10 mouse cellular contexts compared by ENCODE assay signal in the genomic region with DNA sequence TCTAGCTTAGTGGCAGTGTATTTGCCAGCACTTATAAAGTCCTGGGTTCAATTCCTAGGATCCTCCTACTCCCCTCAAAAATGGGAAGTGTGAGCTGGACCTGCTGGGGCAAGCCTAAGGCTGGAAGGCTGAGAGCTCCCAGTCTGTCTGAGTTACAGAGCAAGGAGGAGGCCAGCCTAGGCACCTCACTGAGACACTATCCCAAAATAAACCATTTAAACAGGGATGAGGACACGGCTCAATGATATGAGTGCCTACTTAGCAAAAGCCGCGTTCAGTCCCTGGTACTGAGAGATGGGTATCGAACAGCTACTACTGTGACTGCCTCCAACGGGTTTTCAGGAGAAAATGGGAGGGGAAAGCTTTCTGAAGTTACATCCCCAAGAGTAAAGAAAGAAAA. TPM values are rescaled to one million over a fixed set of nuclear protein-coding genes. Genes with fewer than 3 reads are reported as not detected.
DNase-seq lines count a peak whose midpoint lies in the region; ATAC-seq and TF ChIP-seq lines count a peak whose summit lies in the region.
"Had no signal": no experiment of that assay in that cellular context is flagged by ENCODE, and none has a peak within 500 bp of the region (broad histone marks: within the 10 kb centered on the region; RNA-seq: fewer than 3 reads in every experiment).

No protein-coding gene starts in this region.

- no peak for TF ChIP-seq POLR2A in kidney, adult 2 months (IDR thresholded peaks at IDR 0.05; ENCODE audit: low read depth, low read length)

- no peak overlapping the region for H3K4me3 ChIP-seq in hindbrain, embryonic 13.5 days
- H3K4me3 ChIP-seq in hindbrain, embryonic 10.5 days, result no peak overlapping the region
- no peak overlapping the region for H3K4me3 ChIP-seq in embryonic facial prominence, embryonic 13.5 days
- no peak overlapping the region for H3K4me3 ChIP-seq in hindbrain, embryonic 16.5 days (ENCODE audit: low read length)
- H3K4me3 ChIP-seq in kidney, adult 2 months (ENCODE audit: insufficient read depth, low read depth, low read length), result no peak overlapping the region
- H3K4me3 ChIP-seq: midbrain, embryonic 13.5 days had no signal

- H3K4me2 ChIP-seq in hindbrain, embryonic 13.5 days, result no peak overlapping the region
- no peak overlapping the region for H3K4me2 ChIP-seq in embryonic facial prominence, embryonic 13.5 days
- H3K4me2 ChIP-seq in hindbrain, embryonic 16.5 days (ENCODE audit: low read length), result no peak overlapping the region
- H3K4me2 ChIP-seq: midbrain, embryonic 13.5 days had no signal

- 67% methylated on average over 5 of the region's 5 CpGs for WGBS in hindbrain, embryonic 13.5 days
- 78% methylated on average over 5 of the region's 5 CpGs for WGBS in hindbrain, embryonic 10.5 days
- 73% methylated on average over 5 of the region's 5 CpGs for WGBS in embryonic facial prominence, embryonic 13.5 days
- WGBS in hindbrain, embryonic 16.5 days, result 67% methylated on average over 5 of the region's 5 CpGs
- 82% methylated on average over 5 of the region's 5 CpGs for WGBS in kidney, adult 2 months

- H3K27me3 ChIP-seq in hindbrain, embryonic 13.5 days, result no peaks in the 10 kb centered on the region
- H3K27me3 ChIP-seq in hindbrain, embryonic 10.5 days (ENCODE audit: insufficient read depth, poor library complexity, severe bottlenecking), result no peaks in the 10 kb centered on the region
- no peaks in the 10 kb centered on the region for H3K27me3 ChIP-seq in embryonic facial prominence, embryonic 13.5 days
- no peaks in the 10 kb centered on the region for H3K27me3 ChIP-seq in hindbrain, embryonic 16.5 days (replicated peaks; ENCODE audit: control insufficient read depth, insufficient read depth, low read length)
- H3K27me3 ChIP-seq in kidney, adult 2 months (replicated peaks; ENCODE audit: control insufficient read depth, insufficient read depth, low read length), result no peaks in the 10 kb centered on the region
- H3K27me3 ChIP-seq: midbrain, embryonic 13.5 days had no signal

- no peaks in the 10 kb centered on the region; the same call in 1 of the 2 replicates for H3K36me3 ChIP-seq in hindbrain, embryonic 13.5 days
- no peaks in the 10 kb centered on the region for H3K36me3 ChIP-seq in hindbrain, embryonic 10.5 days
- H3K36me3 ChIP-seq in embryonic facial prominence, embryonic 13.5 days, result 0 out of 2 replicates have a peak, but pooled peaks cover 4% of the 10 kb centered on the region
- no peaks in the 10 kb centered on the region for H3K36me3 ChIP-seq in hindbrain, embryonic 16.5 days (ENCODE audit: control insufficient read depth, insufficient read depth, low read length)
- no peaks in the 10 kb centered on the region for H3K36me3 ChIP-seq in kidney, adult 2 months (ENCODE audit: control insufficient read depth, insufficient read depth, low read length)
- H3K36me3 ChIP-seq: midbrain, embryonic 13.5 days had no signal

- no peak overlapping the region for H3K9ac ChIP-seq in hindbrain, embryonic 13.5 days
- no peak overlapping the region for H3K9ac ChIP-seq in embryonic facial prominence, embryonic 13.5 days
- no peak overlapping the region for H3K9ac ChIP-seq in hindbrain, embryonic 16.5 days (ENCODE audit: low read depth, low read length)
- H3K9ac ChIP-seq: midbrain, embryonic 13.5 days had no signal

- H3K27ac ChIP-seq in hindbrain, embryonic 13.5 days, result peak overlapping the region; percentile 35; the same call in 1 of the 2 replicates
- H3K27ac ChIP-seq in hindbrain, embryonic 10.5 days, result no peak overlapping the region
- H3K27ac ChIP-seq in embryonic facial prominence, embryonic 13.5 days, result peak overlapping the region; percentile 62
- 0 out of 2 replicates have a peak overlapping the region, but pooled peaks have one; percentile 23 for H3K27ac ChIP-seq in hindbrain, embryonic 16.5 days (ENCODE audit: low read depth, low read length)
- no peak overlapping the region for H3K27ac ChIP-seq in kidney, adult 2 months (ENCODE audit: insufficient read depth, low read depth, low read length)

- peak; percentile 43 for DNase-seq in gastrocnemius, adult 18-20 months (ENCODE audit: low spot score)
- no peak for DNase-seq in gastrocnemius, postnatal 4 days (ENCODE audit: low spot score in 2 of 2)
- DNase-seq in hindbrain, embryonic 10.5 days (ENCODE audit: low spot score), result no peak
- no peak for DNase-seq in kidney, adult 2 months
- no peak for DNase-seq in adrenal gland, postnatal 10 days
- DNase-seq: kidney, postnatal 25 days had no signal

- H3K4me1 ChIP-seq in hindbrain, embryonic 13.5 days (replicated peaks), result peaks cover 54% of the 10 kb centered on the region
- peaks cover 36% of the 10 kb centered on the region for H3K4me1 ChIP-seq in hindbrain, embryonic 10.5 days (replicated peaks)
- H3K4me1 ChIP-seq in embryonic facial prominence, embryonic 13.5 days, result peaks cover 58% of the 10 kb centered on the region
- peaks cover 38% of the 10 kb centered on the region for H3K4me1 ChIP-seq in hindbrain, embryonic 16.5 days (ENCODE audit: control insufficient read depth, insufficient read depth, low read depth, low read length)
- peaks cover 7% of the 10 kb centered on the region; the same call in 1 of the 2 replicates for H3K4me1 ChIP-seq in kidney, adult 2 months (ENCODE audit: control insufficient read depth, insufficient read depth, low read length)

- no peaks in the 10 kb centered on the region for H3K9me3 ChIP-seq in hindbrain, embryonic 13.5 days
- H3K9me3 ChIP-seq in hindbrain, embryonic 10.5 days, result no peaks in the 10 kb centered on the region
- H3K9me3 ChIP-seq in embryonic facial prominence, embryonic 13.5 days, result no peaks in the 10 kb centered on the region
- H3K9me3 ChIP-seq in hindbrain, embryonic 16.5 days (ENCODE audit: control insufficient read depth, low read length), result no peaks in the 10 kb centered on the region
- H3K9me3 ChIP-seq: midbrain, embryonic 13.5 days had no signal

- no peak for ATAC-seq in hindbrain, embryonic 13.5 days (ENCODE audit: low FRiP score)
- no peak for ATAC-seq in embryonic facial prominence, embryonic 13.5 days (ENCODE audit: insufficient number of reproducible peaks, insufficient read depth, low FRiP score, low TSS enrichment, low read depth)
- ATAC-seq in hindbrain, embryonic 16.5 days, result no peak
- ATAC-seq: midbrain, embryonic 13.5 days had no signal

- TF ChIP-seq CTCF in kidney, adult 2 months (conservative IDR thresholded peaks at IDR 0.05; ENCODE audit: insufficient read depth, insufficient read length, low read depth, low read length), result no peak

RNA-seq across cellular contexts. Expression of a gene that starts 33.8 kb away (rescaled TPM):
- 10 to 100 TPM; 12.5 to 13.1 TPM for total RNA-seq in gastrocnemius, adult 18-20 months (2021)
- total RNA-seq in gastrocnemius, postnatal 4 days (2021), result 10 to 100 TPM; 28.7 to 32.1 TPM
- polyA plus RNA-seq in hindbrain, embryonic 13.5 days (2015; fragmentation: Nextera tagmentation; extraction: Ambion mirVana), result 14.3 and 16.5 TPM in 2 replicates
- 8.1 and 10.1 TPM in 2 replicates for polyA plus RNA-seq in hindbrain, embryonic 10.5 days (2016; fragmentation: Nextera tagmentation; extraction: Ambion mirVana)
- 26.2 and 27.6 TPM in 2 replicates for polyA plus RNA-seq in embryonic facial prominence, embryonic 13.5 days (2015; fragmentation: Nextera tagmentation; extraction: Ambion mirVana)
- polyA plus RNA-seq in hindbrain, embryonic 16.5 days (2015; fragmentation: Nextera tagmentation; extraction: Ambion mirVana), result 14.2 and 16.1 TPM in 2 replicates
- polyA plus RNA-seq in kidney, adult 2 months (2012; rRNA removed), result 13.2 and 13.3 TPM in 2 replicates
- 10 to 100 TPM; 19.0 to 26.8 TPM for total RNA-seq in adrenal gland, postnatal 10 days (2021)

Comparison
In these comparisons a context has a peak if more than half of its experiments do, and no peak if none do; other contexts are left out.
1. H3K27ac ChIP-seq: peak in hindbrain, embryonic 13.5 days (single experiment), embryonic facial prominence, embryonic 13.5 days (single experiment) and hindbrain, embryonic 16.5 days (single experiment); none in hindbrain, embryonic 10.5 days (single experiment) and kidney, adult 2 months (single experiment).